Mouse (Mus musculus) CD8-positive naive resting alpha-beta T cell, adult 57 days (primary cell): ENCODE results near the gene Sox11. TPM values are rescaled to one million over a fixed set of nuclear protein-coding genes. Genes with fewer than 3 reads are reported as not detected.

Experiments used
- total RNA-seq: library from RNA; stranded (reverse); gene quantifications from one replicate; pipeline ENCODE4 v1.2.4, GENCODE M21; 2023

Gene Sox11
- total RNA-seq, result not detected

DNA sequence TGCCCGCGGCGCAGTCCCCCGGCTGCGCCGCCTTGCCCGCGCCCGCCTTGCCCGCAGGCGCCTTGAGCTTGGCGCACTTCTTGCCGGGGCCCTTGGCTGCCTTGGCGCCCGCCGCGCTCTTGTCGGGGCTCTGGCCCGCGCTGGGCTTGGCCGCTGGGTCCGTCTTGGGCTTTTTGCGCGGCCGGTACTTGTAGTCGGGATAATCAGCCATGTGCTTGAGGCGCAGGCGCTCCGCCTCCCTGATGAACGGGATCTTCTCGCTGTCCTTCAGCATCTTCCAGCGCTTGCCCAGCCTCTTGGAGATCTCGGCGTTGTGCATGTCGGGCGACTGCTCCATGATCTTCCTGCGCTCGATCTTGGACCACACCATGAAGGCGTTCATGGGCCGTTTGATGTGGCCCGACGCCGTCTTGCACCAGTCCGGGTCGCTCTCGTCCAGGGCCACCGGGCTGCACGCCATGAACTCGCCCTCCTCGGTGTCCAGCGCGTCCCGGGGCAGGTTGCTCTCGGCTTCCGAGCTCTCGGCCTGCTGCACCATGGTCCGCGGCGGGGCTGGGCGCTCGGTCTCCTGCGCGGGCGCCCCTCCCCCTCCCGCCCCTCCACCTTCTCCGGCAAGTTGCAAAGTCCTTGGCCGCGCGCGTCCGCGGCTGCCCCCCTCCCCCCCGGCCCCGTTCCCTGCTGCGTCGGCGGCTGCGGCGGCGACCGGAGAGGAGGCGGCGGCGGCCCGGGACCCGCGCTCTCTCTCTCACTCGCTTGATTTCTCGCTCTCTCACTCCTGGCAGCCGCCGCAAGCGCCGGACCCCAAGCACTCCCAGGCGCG lies at the start of gene Sox11:
TSS of gene Sox11 (minus strand) at position 704 of the 820 bp plus-strand sequence.

